10 mouse cellular contexts compared by ENCODE assay signal in genomic region chr3:26972105-26972504, GRCm38 (mm10).
DNase-seq lines count a peak whose midpoint lies in the region; ATAC-seq and TF ChIP-seq lines count a peak whose summit lies in the region.
"Had no signal": no experiment of that assay in that cellular context is flagged by ENCODE, and none has a peak within 500 bp of the region (broad histone marks: within the 10 kb centered on the region; RNA-seq: fewer than 3 reads in every experiment).

No protein-coding gene starts in this region.

- DNase-seq in heart, adult 11 months, result peak; percentile 64
- no peak for DNase-seq in heart, adult 18-20 months
- DNase-seq in lung, postnatal 0 days (ENCODE audit: low spot score), result peak; percentile 33
- no peak for DNase-seq in lung, postnatal 36 days
- peak; percentile 74 for DNase-seq in adrenal gland, adult 2 months
- peak; percentile 16 for DNase-seq in midbrain, postnatal 0 days (ENCODE audit: low spot score)
- DNase-seq in liver, postnatal 0 days, result no peak
- no peak for DNase-seq in layer of hippocampus, adult 2 months (ENCODE audit: low spot score in 2 of 2)

- H3K9ac ChIP-seq in lung, postnatal 0 days (replicated peaks; ENCODE audit: low read depth), result no peak overlapping the region
- H3K9ac ChIP-seq in midbrain, postnatal 0 days (replicated peaks; ENCODE audit: low read length, poor library complexity, severe bottlenecking), result no peak overlapping the region
- H3K9ac ChIP-seq in liver, postnatal 0 days (replicated peaks), result no peak overlapping the region
- H3K9ac ChIP-seq: heart, embryonic 12.5 days had no signal

- H3K4me1 ChIP-seq in lung, postnatal 0 days (ENCODE audit: insufficient read depth, low read depth, low read length), result no peaks in the 10 kb centered on the region
- H3K4me1 ChIP-seq in midbrain, postnatal 0 days (ENCODE audit: insufficient read depth, low read length), result no peaks in the 10 kb centered on the region
- no peaks in the 10 kb centered on the region for H3K4me1 ChIP-seq in liver, postnatal 0 days (ENCODE audit: insufficient read depth)

- H3K4me2 ChIP-seq in lung, postnatal 0 days (replicated peaks; ENCODE audit: low read depth, low read length), result no peak overlapping the region
- no peak overlapping the region for H3K4me2 ChIP-seq in midbrain, postnatal 0 days (ENCODE audit: low read depth, low read length, poor library complexity, severe bottlenecking)
- no peak overlapping the region for H3K4me2 ChIP-seq in liver, postnatal 0 days (ENCODE audit: low read depth, low read length)
- H3K4me2 ChIP-seq: heart, embryonic 12.5 days had no signal

- no peak overlapping the region for H3K4me3 ChIP-seq in lung, postnatal 0 days (ENCODE audit: low read depth, low read length)
- no peak overlapping the region for H3K4me3 ChIP-seq in midbrain, postnatal 0 days (ENCODE audit: low read depth, low read length)
- H3K4me3 ChIP-seq in liver, postnatal 0 days (ENCODE audit: low read depth, low read length), result no peak overlapping the region
- H3K4me3 ChIP-seq in layer of hippocampus, adult 2 months, result no peak overlapping the region
- H3K4me3 ChIP-seq: heart, embryonic 12.5 days had no signal

- no peak for TF ChIP-seq CTCF in lung, postnatal 0 days (IDR thresholded peaks at IDR 0.05)
- no peak for TF ChIP-seq CTCF in midbrain, postnatal 0 days (IDR thresholded peaks at IDR 0.05)
- TF ChIP-seq CTCF in liver, postnatal 0 days (IDR thresholded peaks at IDR 0.05; ENCODE audit: low read depth), result no peak
- TF ChIP-seq CTCF in layer of hippocampus, adult 2 months (conservative IDR thresholded peaks at IDR 0.05), result no peak

- no peak for TF ChIP-seq EP300 in lung, postnatal 0 days (IDR thresholded peaks at IDR 0.05)
- no peak for TF ChIP-seq EP300 in liver, postnatal 0 days (IDR thresholded peaks at IDR 0.05; ENCODE audit: low read depth)

- peak; percentile 44; the same call in 1 of the 2 replicates for ATAC-seq in lung, postnatal 0 days
- no peak for ATAC-seq in midbrain, postnatal 0 days (ENCODE audit: low FRiP score)
- no peak for ATAC-seq in liver, postnatal 0 days
- ATAC-seq: inflammation-experienced regulatory T-cells, adult 6 months had no signal

- WGBS in lung, postnatal 0 days, result 7% methylated on average over 1 of the region's 1 CpGs
- WGBS in midbrain, postnatal 0 days, result 6% methylated on average over 1 of the region's 1 CpGs
- WGBS in liver, postnatal 0 days (ENCODE audit: insufficient replicate concordance), result 38% methylated on average over 1 of the region's 1 CpGs

- H3K27ac ChIP-seq in lung, postnatal 0 days (ENCODE audit: low read length), result no peak overlapping the region
- H3K27ac ChIP-seq in midbrain, postnatal 0 days (ENCODE audit: low read depth, low read length), result no peak overlapping the region
- H3K27ac ChIP-seq in liver, postnatal 0 days (ENCODE audit: low read depth), result no peak overlapping the region
- H3K27ac ChIP-seq in layer of hippocampus, adult 2 months, result no peak overlapping the region

- H3K36me3 ChIP-seq in lung, postnatal 0 days (ENCODE audit: insufficient read depth, low read length), result no peaks in the 10 kb centered on the region
- H3K36me3 ChIP-seq in midbrain, postnatal 0 days (ENCODE audit: insufficient read depth, low read length), result no peaks in the 10 kb centered on the region
- H3K36me3 ChIP-seq in liver, postnatal 0 days (replicated peaks; ENCODE audit: insufficient read depth, low read length), result no peaks in the 10 kb centered on the region
- H3K36me3 ChIP-seq: heart, embryonic 12.5 days had no signal

- no peaks in the 10 kb centered on the region for H3K9me3 ChIP-seq in lung, postnatal 0 days (ENCODE audit: low read length)
- H3K9me3 ChIP-seq in midbrain, postnatal 0 days (ENCODE audit: low read length), result no peaks in the 10 kb centered on the region
- H3K9me3 ChIP-seq in liver, postnatal 0 days (ENCODE audit: low read length), result no peaks in the 10 kb centered on the region
- H3K9me3 ChIP-seq: heart, embryonic 12.5 days had no signal

- H3K27me3 ChIP-seq in lung, postnatal 0 days (replicated peaks; ENCODE audit: insufficient read depth, low read length), result no peaks in the 10 kb centered on the region
- H3K27me3 ChIP-seq in midbrain, postnatal 0 days (ENCODE audit: insufficient read depth, low read length), result no peaks in the 10 kb centered on the region
- no peaks in the 10 kb centered on the region for H3K27me3 ChIP-seq in liver, postnatal 0 days (ENCODE audit: insufficient read depth, low read length)
- H3K27me3 ChIP-seq: heart, embryonic 12.5 days had no signal

Comparison
In these comparisons a context has a peak if more than half of its experiments do, and no peak if none do; other contexts are left out.
1. DNase-seq: peak in heart, adult 11 months (single experiment), lung, postnatal 0 days (single experiment), adrenal gland, adult 2 months (single experiment) and midbrain, postnatal 0 days (single experiment); none in heart, adult 18-20 months (0 of 2), lung, postnatal 36 days (single experiment), liver, postnatal 0 days (single experiment) and layer of hippocampus, adult 2 months (0 of 2).